Mouse (Mus musculus) embryonic facial prominence, embryonic 11.5 days (tissue): ENCODE data around the gene Msi2. TPM values are rescaled to one million over a fixed set of nuclear protein-coding genes. Genes with fewer than 3 reads are reported as not detected.

Source experiments
- ATAC-seq: fragments of 200-750 bp; cut with Nextera tagmentation; replicated peaks from 2 replicates; pipeline ENCODE4 v1.8.0; 2017; ENCODE audit warnings: low read depth; ENCODE audit not compliant: insufficient number of reproducible peaks, low FRiP score, low TSS enrichment
- DNase-seq: peaks from one replicate; pipeline ENCODE4 v3.0.0-alpha.2; 2015; ENCODE audit warnings: low spot score
- H3K27ac ChIP-seq: fragments of 300-500 bp; sonication (generic); replicated peaks from 2 replicates; pipeline ENCODE4 v1.5.1; 2014; ENCODE audit warnings: mild to moderate bottlenecking, low read depth, low read length, control low read depth
- H3K27me3 ChIP-seq: fragments of 300-500 bp; sonication (generic); 2 replicates; pipeline ENCODE4 v1.6.1; 2014; ENCODE audit warnings: mild to moderate bottlenecking, low read length, moderate library complexity, mixed read lengths; ENCODE audit not compliant: control insufficient read depth, insufficient read depth
- H3K36me3 ChIP-seq: fragments of 300-500 bp; sonication (generic); replicated peaks from 2 replicates; pipeline ENCODE4 v1.6.1; 2014; ENCODE audit warnings: low read depth, mild to moderate bottlenecking, low read length, moderate library complexity, mixed read lengths; ENCODE audit not compliant: control insufficient read depth, insufficient read depth
- H3K4me1 ChIP-seq: fragments of 300-500 bp; sonication (generic); 2 replicates; pipeline ENCODE4 v1.6.1; 2014; ENCODE audit warnings: low read length, mixed read lengths; ENCODE audit not compliant: control insufficient read depth, insufficient read depth
- H3K4me2 ChIP-seq: fragments of 300-500 bp; sonication (generic); 2 replicates; pipeline ENCODE4 v1.6.1; 2014; ENCODE audit warnings: low read depth, mild to moderate bottlenecking, control low read depth, low read length, moderate library complexity
- H3K4me3 ChIP-seq: fragments of 300-500 bp; sonication (generic); 2 replicates; pipeline ENCODE4 v1.5.1; 2014; ENCODE audit warnings: low read depth, low read length, control low read depth
- H3K9ac ChIP-seq: fragments of 300-500 bp; sonication (generic); replicated peaks from 2 replicates; pipeline ENCODE4 v1.6.1; 2014; ENCODE audit warnings: mild to moderate bottlenecking, control low read depth, low read length
- H3K9me3 ChIP-seq: fragments of 300-500 bp; sonication (generic); replicated peaks from 2 replicates; pipeline ENCODE4 v1.6.1; 2016; ENCODE audit warnings: mild to moderate bottlenecking, low read length, inconsistent platforms, mixed read lengths; ENCODE audit not compliant: control insufficient read depth
- WGBS: fragments of 180-500 bp; shearing (Covaris S2); extraction: QIAGEN DNeasy Blood & Tissue Kit; methylation state at CpG from one replicate; pipeline ENCODE4 v1.1.7; 2014; 5-methylcytosine and 5-hydroxymethylcytosine counted together
- polyA plus RNA-seq: library from polyadenylated mRNA; unstranded; fragments of >200 nt; fragmentation: Nextera tagmentation; extraction: Ambion mirVana; gene quantifications from 2 replicates; pipeline ENCODE4 v1.2.1, GENCODE M21; 2014

The Msi2 gene
- polyA plus RNA-seq, 1 experiment from 2014 or later: 13.4 TPM

- H3K4me3 ChIP-seq: no peak overlapping the region
- no peak overlapping the region for H3K27ac ChIP-seq
- peaks cover 6% of the 10 kb centered on the region; the same call in 1 of the 2 replicates for H3K4me1 ChIP-seq
- DNase-seq: no peak
- H3K36me3 ChIP-seq: peaks cover 2% of the 10 kb centered on the region; the same call in 1 of the 2 replicates
- H3K27me3 ChIP-seq: no peaks in the 10 kb centered on the region
- no peak for ATAC-seq
- no peaks in the 10 kb centered on the region for H3K9me3 ChIP-seq
- 74% methylated on average over 2 of the region's 2 CpGs for WGBS
- H3K9ac ChIP-seq: no peak overlapping the region
- H3K4me2 ChIP-seq: no peak overlapping the region
Observed at GRCm38 (mm10) chr11:88604635-88605034, 113.7 kb downstream of the Msi2 start.

GRCm38 (mm10) chr11:88603366-88603765, 114.9 kb downstream of the Msi2 start:
- Histone ChIP-seq H3K9me3 (no peaks in the 10 kb centered on the region), H3K9ac (no peak overlapping the region), H3K36me3 (peaks cover 2% of the 10 kb centered on the region; the same call in 1 of the 2 replicates), H3K27me3 (no peaks in the 10 kb centered on the region), H3K4me3 (no peak overlapping the region), H3K4me2 (no peak overlapping the region), H3K4me1 (peaks cover 6% of the 10 kb centered on the region; the same call in 1 of the 2 replicates), H3K27ac (no peak overlapping the region)
- ATAC-seq (no peak), DNase-seq (no peak)
- 85% methylated on average over 11 of the region's 11 CpGs for WGBS

- H3K27ac ChIP-seq: no peak overlapping the region
- H3K36me3 ChIP-seq: peaks cover 2% of the 10 kb centered on the region; the same call in 1 of the 2 replicates
- H3K4me2 ChIP-seq: no peak overlapping the region
- no peaks in the 10 kb centered on the region for H3K27me3 ChIP-seq
- H3K9me3 ChIP-seq: no peaks in the 10 kb centered on the region
- ATAC-seq (no peak), DNase-seq (no peak)
- no peak overlapping the region for H3K9ac ChIP-seq
- H3K4me1 ChIP-seq: peaks cover 6% of the 10 kb centered on the region; the same call in 1 of the 2 replicates
- 89% methylated on average over 7 of the region's 7 CpGs for WGBS
- H3K4me3 ChIP-seq: no peak overlapping the region
Observed at GRCm38 (mm10) chr11:88602471-88603120, 115.7 kb downstream of the Msi2 start.

GRCm38 (mm10) chr11:88600194-88600593, 118.1 kb downstream of the Msi2 start:
- no peak overlapping the region for H3K9ac ChIP-seq
- H3K9me3 ChIP-seq: no peaks in the 10 kb centered on the region
- H3K27ac ChIP-seq: no peak overlapping the region
- no peak for ATAC-seq
- WGBS: 93% methylated on average over 3 of the region's 3 CpGs
- no peak overlapping the region for H3K4me3 ChIP-seq
- peaks cover 2% of the 10 kb centered on the region; the same call in 1 of the 2 replicates for H3K36me3 ChIP-seq
- H3K4me1 ChIP-seq: peaks cover 11% of the 10 kb centered on the region; the same call in 1 of the 2 replicates
- no peak for DNase-seq
- H3K27me3 ChIP-seq: no peaks in the 10 kb centered on the region
- H3K4me2 ChIP-seq: no peak overlapping the region

- H3K4me1 ChIP-seq: peaks cover 11% of the 10 kb centered on the region
- ATAC-seq: peak; percentile 27; the same call in 1 of the 2 replicates
- H3K4me2 ChIP-seq: no peak overlapping the region; the same call in 1 of the 2 replicates
- H3K27me3 ChIP-seq: no peaks in the 10 kb centered on the region
- no peak for DNase-seq
- 0 out of 2 replicates have a peak overlapping the region, but pooled peaks have one; percentile 8 for H3K27ac ChIP-seq
- WGBS: 59% methylated on average over 17 of the region's 17 CpGs
- H3K4me3 ChIP-seq: no peak overlapping the region
- H3K9me3 ChIP-seq: no peaks in the 10 kb centered on the region
- H3K9ac ChIP-seq: 0 out of 2 replicates have a peak overlapping the region, but pooled peaks have one; percentile 13
- H3K36me3 ChIP-seq: no peaks in the 10 kb centered on the region; the same call in 1 of the 2 replicates
Observed at GRCm38 (mm10) chr11:88599332-88600130, 118.8 kb downstream of the Msi2 start.

- H3K27ac ChIP-seq: no peak overlapping the region
- peaks cover 11% of the 10 kb centered on the region for H3K4me1 ChIP-seq
- H3K9me3 ChIP-seq: no peaks in the 10 kb centered on the region
- DNase-seq (no peak), ATAC-seq (no peak)
- no peak overlapping the region for H3K9ac ChIP-seq
- no peaks in the 10 kb centered on the region for H3K27me3 ChIP-seq
- H3K4me2 ChIP-seq: no peak overlapping the region
- H3K4me3 ChIP-seq: no peak overlapping the region
- WGBS: 60% methylated on average over 3 of the region's 3 CpGs
- H3K36me3 ChIP-seq: no peaks in the 10 kb centered on the region; the same call in 1 of the 2 replicates
Observed at GRCm38 (mm10) chr11:88598848-88599175, 119.5 kb downstream of the Msi2 start.

- no peaks in the 10 kb centered on the region; the same call in 1 of the 2 replicates for H3K36me3 ChIP-seq
- no peak overlapping the region for H3K4me3 ChIP-seq
- no peak overlapping the region for H3K4me2 ChIP-seq
- no peaks in the 10 kb centered on the region for H3K9me3 ChIP-seq
- no peak for DNase-seq
- H3K27me3 ChIP-seq: no peaks in the 10 kb centered on the region
- WGBS: 70% methylated on average over 11 of the region's 11 CpGs
- H3K4me1 ChIP-seq: peaks cover 11% of the 10 kb centered on the region
- H3K27ac ChIP-seq: no peak overlapping the region
- no peak overlapping the region for H3K9ac ChIP-seq
- ATAC-seq: no peak
Observed at GRCm38 (mm10) chr11:88598150-88598847, 120.0 kb downstream of the Msi2 start.
